ENCODE assay signal across 28 mouse cellular contexts in genomic region chr8:91495260-91495601, GRCm38 (mm10).
DNase-seq lines count a peak whose midpoint lies in the region; ATAC-seq and TF ChIP-seq lines count a peak whose summit lies in the region.
"Had no signal": no experiment of that assay in that cellular context is flagged by ENCODE, and none has a peak within 500 bp of the region (broad histone marks: within the 10 kb centered on the region; RNA-seq: fewer than 3 reads in every experiment).

No protein-coding gene starts in this region.

- no peak for TF ChIP-seq CTCF in liver, postnatal 0 days (IDR thresholded peaks at IDR 0.05; ENCODE audit: low read depth)

- peak; percentile 47; the same call in 1 of the 2 replicates for ATAC-seq in liver, postnatal 0 days
- peak; percentile 33; the same call in 1 of the 2 replicates for ATAC-seq in intestine, embryonic 16.5 days
- ATAC-seq: forebrain, embryonic 13.5 days had no signal

- no peak overlapping the region for H3K4me2 ChIP-seq in liver, postnatal 0 days (ENCODE audit: low read depth, low read length)
- H3K4me2 ChIP-seq in intestine, embryonic 16.5 days (ENCODE audit: low read depth, low read length): no peak overlapping the region
- H3K4me2 ChIP-seq: forebrain, embryonic 13.5 days; heart, embryonic 12.5 days; hindbrain, embryonic 13.5 days; lung, embryonic 14.5 days; neural tube, embryonic 15.5 days had no signal

- no peak for TF ChIP-seq EP300 in liver, postnatal 0 days (IDR thresholded peaks at IDR 0.05; ENCODE audit: low read depth)

- no peak overlapping the region for H3K4me3 ChIP-seq in liver, postnatal 0 days (ENCODE audit: low read depth, low read length)
- no peak overlapping the region for H3K4me3 ChIP-seq in intestine, embryonic 16.5 days (ENCODE audit: low read length)
- H3K4me3 ChIP-seq: forebrain, embryonic 13.5 days; heart, adult 2 months; heart, embryonic 12.5 days; hindbrain, embryonic 13.5 days; neural tube, embryonic 15.5 days had no signal

- 70% methylated on average over 2 of the region's 2 CpGs for WGBS in liver, postnatal 0 days (ENCODE audit: insufficient replicate concordance)
- WGBS in intestine, embryonic 16.5 days: 77% methylated on average over 2 of the region's 2 CpGs

- H3K27ac ChIP-seq in liver, postnatal 0 days (ENCODE audit: low read depth): no peak overlapping the region
- no peak overlapping the region for H3K27ac ChIP-seq in intestine, embryonic 16.5 days (ENCODE audit: low read length)
- H3K27ac ChIP-seq: forebrain, embryonic 13.5 days; heart, adult 2 months; hindbrain, embryonic 13.5 days; kidney, postnatal 0 days; neural tube, embryonic 15.5 days; stomach, postnatal 0 days had no signal

- H3K9ac ChIP-seq in liver, postnatal 0 days (replicated peaks): no peak overlapping the region
- no peak overlapping the region for H3K9ac ChIP-seq in intestine, embryonic 16.5 days (ENCODE audit: low read depth, low read length)
- H3K9ac ChIP-seq: forebrain, embryonic 13.5 days; heart, embryonic 12.5 days; hindbrain, embryonic 13.5 days; lung, embryonic 14.5 days; neural tube, embryonic 15.5 days had no signal

- no peaks in the 10 kb centered on the region for H3K27me3 ChIP-seq in liver, postnatal 0 days (ENCODE audit: insufficient read depth, low read length)
- no peaks in the 10 kb centered on the region for H3K27me3 ChIP-seq in intestine, embryonic 16.5 days (replicated peaks; ENCODE audit: control insufficient read depth, insufficient read depth, low read length)
- H3K27me3 ChIP-seq: CH12.LX; heart, embryonic 12.5 days had no signal

- peaks cover 12% of the 10 kb centered on the region for H3K4me1 ChIP-seq in liver, postnatal 0 days (ENCODE audit: insufficient read depth)
- H3K4me1 ChIP-seq in intestine, embryonic 16.5 days (ENCODE audit: control insufficient read depth, insufficient read depth, low read length): peaks cover 7% of the 10 kb centered on the region; the same call in 1 of the 2 replicates
- H3K4me1 ChIP-seq: forebrain, embryonic 13.5 days; neural tube, embryonic 15.5 days had no signal

- DNase-seq in liver, postnatal 0 days: no peak
- DNase-seq in liver: no peak
- peak; percentile 23 for DNase-seq in testis, postnatal 10 days (ENCODE audit: low spot score)
- no peak for DNase-seq in testis, postnatal 14 days (ENCODE audit: low spot score)
- DNase-seq in lung, postnatal 36 days: peak; percentile 49
- DNase-seq in kidney, postnatal 25 days: no peak
- no peak for DNase-seq in kidney, adult 18-20 months
- DNase-seq: adrenal gland, postnatal 10 days; cerebellum, adult 11 months; cerebellum, adult 9-10 months; cerebellum, postnatal 36 days; gastrocnemius, postnatal 36 days; heart, adult 2 months; heart, postnatal 4 days; kidney, adult 8-10 months; layer of hippocampus, postnatal 36 days; left cerebral cortex, postnatal 4 days; lung, embryonic 14.5 days; thymus, postnatal 4 days had no signal

- H3K9me3 ChIP-seq in liver, postnatal 0 days (ENCODE audit: low read length): no peaks in the 10 kb centered on the region
- H3K9me3 ChIP-seq in intestine, embryonic 16.5 days (ENCODE audit: control insufficient read depth, low read length): no peaks in the 10 kb centered on the region
- H3K9me3 ChIP-seq: forebrain, embryonic 13.5 days; G1E; heart, embryonic 12.5 days; hindbrain, embryonic 13.5 days; neural tube, embryonic 15.5 days had no signal

- no peaks in the 10 kb centered on the region for H3K36me3 ChIP-seq in liver, postnatal 0 days (replicated peaks; ENCODE audit: insufficient read depth, low read length)
- H3K36me3 ChIP-seq in intestine, embryonic 16.5 days (ENCODE audit: control insufficient read depth, insufficient read depth, low read length): no peaks in the 10 kb centered on the region
- H3K36me3 ChIP-seq: heart, embryonic 12.5 days; hindbrain, embryonic 13.5 days; neural tube, embryonic 15.5 days had no signal

Comparison
In these comparisons a context has a peak if more than half of its experiments do, and no peak if none do; other contexts are left out.
1. DNase-seq: peak in testis, postnatal 10 days (single experiment) and lung, postnatal 36 days (single experiment); none in liver, postnatal 0 days (single experiment), liver (single experiment), testis, postnatal 14 days (single experiment), kidney, postnatal 25 days (0 of 2) and kidney, adult 18-20 months (single experiment).